Mouse (Mus musculus) G1E (cell line): ENCODE measurements around the gene Slc37a4.

Experiments used
- CTCF ChIP-seq: IDR thresholded peaks from 2 replicates; pipeline ENCODE4 v1.5.1; 2012; ENCODE audit warnings: low read depth, low read length, inconsistent platforms, mixed read lengths
- GATA1 ChIP-seq: IDR thresholded peaks from 2 replicates; pipeline ENCODE4 v1.6.1; 2012; ENCODE audit warnings: borderline replicate concordance, low read length, inconsistent platforms, mixed read lengths

DNA sequence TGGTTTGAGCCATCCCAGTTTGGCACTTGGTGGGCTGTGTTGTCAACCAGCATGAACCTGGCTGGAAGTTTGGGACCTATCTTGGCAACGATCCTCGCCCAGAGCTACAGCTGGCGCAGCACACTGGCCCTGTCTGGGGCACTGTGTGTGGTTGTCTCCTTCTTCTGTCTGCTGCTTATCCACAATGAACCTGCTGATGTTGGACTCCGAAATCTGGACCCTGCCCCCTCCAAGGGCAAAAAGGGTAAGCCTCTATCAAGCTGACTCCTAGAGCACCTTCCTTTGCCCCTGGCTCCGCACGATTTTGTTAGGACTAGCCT lies 3.1 kb downstream of the Slc37a4 start:
- TF ChIP-seq CTCF (no peak), GATA1 (no peak)
